Mouse (Mus musculus) embryonic facial prominence, embryonic 13.5 days (tissue): Measurements from ENCODE around the gene Emg1. TPM values are rescaled to one million over a fixed set of nuclear protein-coding genes. Genes with fewer than 3 reads are reported as not detected.
A peak's percentile ranks its signal among the peaks of the same experiment; 100 is the strongest.

ENCODE experiments used
- ATAC-seq: fragments of 200-750 bp; cut with Nextera tagmentation; 2 replicates; pipeline ENCODE4 v1.8.0; 2017; ENCODE audit warnings: low read depth; ENCODE audit not compliant: insufficient number of reproducible peaks, insufficient read depth, low FRiP score, low TSS enrichment
- H3K27ac ChIP-seq: fragments of 300-500 bp; sonication (generic); 2 replicates; pipeline ENCODE4 v1.5.1; 2015; ENCODE audit warnings: moderate library complexity, mild to moderate bottlenecking, inconsistent platforms
- H3K27me3 ChIP-seq: fragments of 300-500 bp; sonication (generic); 2 replicates; pipeline ENCODE4 v1.6.1; 2015; ENCODE audit warnings: mild to moderate bottlenecking, inconsistent platforms
- H3K36me3 ChIP-seq: fragments of 300-500 bp; sonication (generic); 2 replicates; pipeline ENCODE4 v1.6.1; 2015; ENCODE audit warnings: mild to moderate bottlenecking, inconsistent platforms
- H3K4me1 ChIP-seq: fragments of 300-500 bp; sonication (generic); 2 replicates; pipeline ENCODE4 v1.6.1; 2015; ENCODE audit warnings: inconsistent platforms
- H3K4me2 ChIP-seq: fragments of 300-500 bp; sonication (generic); 2 replicates; pipeline ENCODE4 v1.6.1; 2015; ENCODE audit warnings: moderate library complexity, mild to moderate bottlenecking, inconsistent platforms
- H3K4me3 ChIP-seq: fragments of 300-500 bp; sonication (generic); 2 replicates; pipeline ENCODE4 v1.5.1; 2015; ENCODE audit warnings: mild to moderate bottlenecking, inconsistent platforms
- H3K9ac ChIP-seq: fragments of 300-500 bp; sonication (generic); 2 replicates; pipeline ENCODE4 v1.6.1; 2015; ENCODE audit warnings: mild to moderate bottlenecking, inconsistent platforms
- H3K9me3 ChIP-seq: fragments of 300-500 bp; sonication (generic); 2 replicates; pipeline ENCODE4 v1.6.1; 2016; ENCODE audit warnings: inconsistent platforms
- WGBS: fragments of 180-500 bp; shearing (Covaris S2); methylation state at CpG from one replicate; pipeline ENCODE4 v1.1.7; 2015; ENCODE audit warnings: mixed read lengths; 5-methylcytosine and 5-hydroxymethylcytosine counted together
- polyA plus RNA-seq: library from polyadenylated mRNA; unstranded; fragments of >200 nt; fragmentation: Nextera tagmentation; extraction: Ambion mirVana; gene quantifications from 2 replicates; pipeline ENCODE4 v1.2.1, GENCODE M21; 2015

Emg1 gene
- polyA plus RNA-seq, 1 experiment from 2014 or later = 214 TPM

DNA sequence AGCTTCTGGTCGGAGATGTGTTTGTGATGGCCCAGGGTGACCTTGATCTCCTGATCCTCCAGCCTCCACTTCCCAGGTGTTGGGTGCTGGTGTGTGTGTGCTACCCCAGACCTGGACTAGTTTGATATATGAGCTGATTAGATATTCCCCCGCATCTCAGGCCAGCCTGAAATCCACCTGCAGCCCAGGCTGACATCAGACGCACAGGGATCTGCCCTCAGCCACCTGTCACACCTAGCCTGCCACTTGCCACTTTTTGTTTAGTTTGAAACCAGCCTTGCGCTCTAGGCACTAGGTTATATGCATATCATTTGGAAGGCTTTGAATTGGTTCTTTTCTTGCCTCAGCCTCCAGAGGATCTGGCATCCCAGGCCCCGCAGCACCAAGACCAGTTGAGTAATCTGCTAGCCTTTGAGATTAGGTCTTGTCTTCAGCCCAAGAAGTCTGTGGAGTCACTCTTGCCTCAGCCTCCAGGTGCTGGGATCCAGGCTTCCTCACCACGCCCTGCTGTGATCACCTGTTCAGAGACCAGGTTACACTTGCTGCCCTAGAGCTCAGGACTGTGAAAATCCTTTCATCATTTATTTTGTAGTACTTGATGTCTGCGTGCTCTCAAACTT lies 41.6 kb downstream of the Emg1 start:
- no peak overlapping the region for H3K4me3 ChIP-seq
- H3K4me2 ChIP-seq = no peak overlapping the region
- H3K27me3 ChIP-seq = no peaks in the 10 kb centered on the region
- no peaks in the 10 kb centered on the region for H3K9me3 ChIP-seq
- WGBS = 89% methylated on average over 7 of the region's 7 CpGs
- peaks cover 10% of the 10 kb centered on the region for H3K36me3 ChIP-seq
- no peak for ATAC-seq
- no peak overlapping the region for H3K27ac ChIP-seq
- no peak overlapping the region for H3K9ac ChIP-seq
- peaks cover 8% of the 10 kb centered on the region for H3K4me1 ChIP-seq

DNA sequence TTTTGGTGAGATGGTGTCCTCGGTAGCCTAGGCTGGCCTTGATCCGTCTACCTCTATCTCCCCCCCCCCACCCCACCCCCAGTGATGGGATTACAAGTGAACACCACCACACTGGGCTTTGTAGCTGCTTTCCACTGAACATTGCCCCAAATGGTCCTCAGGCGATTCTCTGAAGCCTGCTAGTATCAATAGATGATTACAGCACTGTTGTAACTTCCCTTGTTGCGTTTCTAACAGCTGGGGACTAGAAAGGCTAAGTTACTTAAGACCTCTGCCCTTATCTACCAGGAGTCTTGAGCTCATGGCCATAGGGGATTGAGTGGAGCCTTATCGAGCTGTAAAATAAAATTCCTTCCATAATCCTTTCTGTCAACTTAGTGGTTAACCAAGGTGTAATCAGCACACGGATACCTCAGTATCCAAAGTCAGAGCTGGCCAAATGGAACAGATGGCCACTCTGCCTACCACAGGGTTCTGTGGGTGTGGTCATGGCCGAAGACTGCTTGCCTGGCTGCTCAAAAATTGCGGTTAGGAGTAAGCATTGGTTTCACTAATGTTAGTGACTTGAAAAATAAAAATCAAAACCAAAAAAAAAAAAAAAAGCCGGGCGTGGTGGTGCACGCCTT lies 42.6 kb downstream of the Emg1 start:
- Histone ChIP-seq H3K9me3 (no peaks in the 10 kb centered on the region), H3K36me3 (peaks cover 6% of the 10 kb centered on the region), H3K27ac (no peak overlapping the region), H3K4me1 (peaks cover 8% of the 10 kb centered on the region), H3K4me3 (no peak overlapping the region), H3K4me2 (no peak overlapping the region), H3K9ac (no peak overlapping the region), H3K27me3 (no peaks in the 10 kb centered on the region)
- 92% methylated on average over 11 of the region's 11 CpGs for WGBS
- 0 out of 2 replicates have a peak, but pooled peaks have one; percentile 26 for ATAC-seq

DNA sequence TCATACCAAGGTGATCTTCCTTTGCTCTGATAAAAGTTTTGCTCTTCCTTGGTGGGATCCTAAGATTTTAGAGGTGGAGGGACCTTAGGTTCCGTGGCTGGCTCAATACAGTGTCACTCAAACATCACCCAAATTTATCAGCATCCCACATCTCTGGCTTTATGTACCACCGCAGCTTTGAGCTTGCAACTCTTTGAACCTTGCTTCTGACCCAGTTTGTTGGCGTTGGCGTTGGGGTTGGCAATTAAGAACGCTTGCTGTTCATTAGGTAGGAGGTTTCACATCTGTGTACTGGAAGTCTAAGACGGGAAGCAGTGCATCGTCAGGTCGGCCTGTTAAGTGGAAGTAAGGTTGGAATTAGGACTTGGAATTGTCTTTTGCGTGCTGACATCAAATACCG lies 47.0 kb downstream of the Emg1 start:
- Histone ChIP-seq H3K27me3 (no peaks in the 10 kb centered on the region), H3K36me3 (no peaks in the 10 kb centered on the region), H3K4me3 (no peak overlapping the region), H3K9ac (no peak overlapping the region), H3K4me2 (no peak overlapping the region), H3K27ac (no peak overlapping the region), H3K9me3 (no peaks in the 10 kb centered on the region), H3K4me1 (peaks cover 10% of the 10 kb centered on the region)
- WGBS = 93% methylated on average over 10 of the region's 10 CpGs
- ATAC-seq = no peak

DNA sequence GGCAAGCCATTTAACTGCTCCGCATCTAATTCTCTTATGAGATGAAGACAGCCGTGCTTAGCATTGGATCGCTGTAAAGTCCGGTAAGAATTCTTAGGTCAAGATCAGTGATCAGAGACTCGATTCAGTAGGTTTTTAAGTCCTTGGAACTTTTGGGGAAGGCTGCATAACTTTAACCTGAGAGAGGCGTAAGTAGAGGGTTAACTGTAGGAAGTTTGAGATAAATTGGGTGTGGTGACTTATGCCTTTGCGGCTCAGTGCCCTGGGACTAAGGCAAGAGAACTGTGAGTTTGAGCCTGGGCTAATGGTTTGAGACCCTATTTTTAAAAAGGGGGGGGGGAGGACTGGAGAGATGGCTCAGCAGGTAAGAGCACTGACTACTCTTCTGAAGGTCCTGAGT lies 47.7 kb downstream of the Emg1 start:
- H3K4me2 ChIP-seq = peak overlapping the region; percentile 66
- no peaks in the 10 kb centered on the region for H3K36me3 ChIP-seq
- ATAC-seq = no peak
- H3K27ac ChIP-seq = no peak overlapping the region
- peak overlapping the region; percentile 71 for H3K4me3 ChIP-seq
- peaks cover 10% of the 10 kb centered on the region for H3K4me1 ChIP-seq
- no peak overlapping the region for H3K9ac ChIP-seq
- no peaks in the 10 kb centered on the region for H3K9me3 ChIP-seq
- WGBS = 77% methylated on average over 7 of the region's 7 CpGs
- no peaks in the 10 kb centered on the region for H3K27me3 ChIP-seq

DNA sequence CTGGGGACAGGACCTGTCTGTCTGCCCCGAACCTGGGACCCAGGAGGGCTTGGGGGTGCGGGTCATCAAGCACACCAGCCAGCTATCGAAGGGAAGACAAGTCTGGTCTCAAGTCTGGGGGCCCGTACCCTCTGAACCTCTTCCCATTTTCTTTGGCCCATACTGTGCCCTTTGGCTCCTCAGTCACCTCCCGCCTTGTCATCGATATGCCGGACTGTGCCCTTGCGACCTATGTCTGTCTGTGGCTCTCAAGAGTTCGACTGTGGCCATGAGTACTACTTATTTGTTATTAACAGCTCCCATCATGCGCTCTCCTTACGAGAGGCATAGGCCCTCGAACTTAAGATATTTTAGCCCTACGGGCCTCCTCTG lies 48.6 kb downstream of the Emg1 start:
- H3K4me2 ChIP-seq = peak overlapping the region; percentile 66
- peak overlapping the region; percentile 71 for H3K4me3 ChIP-seq
- peaks cover 10% of the 10 kb centered on the region for H3K4me1 ChIP-seq
- no peak for ATAC-seq
- H3K27me3 ChIP-seq = no peaks in the 10 kb centered on the region
- peak overlapping the region; percentile 80 for H3K27ac ChIP-seq
- no peaks in the 10 kb centered on the region for H3K9me3 ChIP-seq
- WGBS = 17% methylated on average over 13 of the region's 13 CpGs
- no peaks in the 10 kb centered on the region for H3K36me3 ChIP-seq
- H3K9ac ChIP-seq = peak overlapping the region; percentile 72

DNA sequence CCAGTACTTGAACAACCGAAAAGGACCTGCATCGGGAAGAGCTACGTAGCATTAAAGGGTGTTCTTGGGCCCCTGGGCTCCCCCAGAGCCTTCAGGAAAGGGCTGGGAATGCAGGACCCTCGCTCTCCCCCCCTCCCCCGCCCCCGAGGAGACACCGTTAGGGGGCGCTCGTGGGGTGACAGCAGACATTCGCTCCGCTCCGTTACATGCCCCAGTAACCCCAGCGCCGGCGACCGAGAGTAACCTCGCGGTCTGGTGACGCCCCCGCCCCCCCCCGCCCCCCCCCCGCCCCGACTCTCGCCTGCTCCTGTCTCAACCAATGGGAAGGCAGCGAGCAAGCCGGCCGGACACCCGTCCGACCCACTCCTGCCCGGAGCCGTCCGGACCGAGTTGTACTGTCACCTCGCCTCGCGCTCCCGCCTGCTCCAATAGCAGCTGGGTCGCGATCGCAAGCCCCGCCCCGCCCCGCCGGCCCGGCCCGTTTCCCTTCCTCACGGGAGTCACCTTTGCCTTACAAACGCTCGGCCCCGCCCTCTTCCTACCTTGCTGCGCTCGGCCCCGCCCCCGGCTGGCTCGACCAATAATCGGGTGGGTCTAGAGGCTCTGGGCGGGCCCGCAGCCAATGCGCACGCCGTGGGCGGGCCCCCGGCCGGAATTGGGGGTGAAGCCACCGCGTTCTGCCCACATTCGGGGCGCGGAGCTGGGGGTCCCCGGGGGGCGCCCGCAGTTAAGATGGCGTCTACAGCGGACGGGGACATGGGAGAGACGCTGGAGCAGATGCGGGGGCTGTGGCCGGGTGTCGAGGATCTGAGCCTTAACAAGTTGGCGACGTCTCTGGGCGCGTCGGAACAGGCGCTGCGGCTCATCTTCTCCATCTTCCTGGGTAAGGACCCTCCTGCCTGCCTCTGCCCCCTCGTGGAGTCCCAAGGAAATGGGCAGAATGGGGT lies 49.2 kb downstream of the Emg1 start, which contains the start of gene Lpcat3:
Gene Lpcat3 (plus strand): TSS at position 551 of the 947 bp plus-strand sequence.
- under 1% methylated on average over 85 of the region's 87 CpGs for WGBS
- peak within 1 kb of the TSS; percentile 66 for H3K4me2 ChIP-seq
- peak within 1 kb of the TSS; percentile 80 for H3K27ac ChIP-seq
- H3K4me1 ChIP-seq = peaks cover 10% of the 10 kb centered on the region
- H3K4me3 ChIP-seq = peak within 1 kb of the TSS; percentile 71
- ATAC-seq = peak; percentile 97
- no peaks in the 10 kb centered on the region for H3K9me3 ChIP-seq
- H3K9ac ChIP-seq = peak within 1 kb of the TSS; percentile 72
- H3K36me3 ChIP-seq = no peaks in the 10 kb centered on the region
- H3K27me3 ChIP-seq = no peaks in the 10 kb centered on the region

DNA sequence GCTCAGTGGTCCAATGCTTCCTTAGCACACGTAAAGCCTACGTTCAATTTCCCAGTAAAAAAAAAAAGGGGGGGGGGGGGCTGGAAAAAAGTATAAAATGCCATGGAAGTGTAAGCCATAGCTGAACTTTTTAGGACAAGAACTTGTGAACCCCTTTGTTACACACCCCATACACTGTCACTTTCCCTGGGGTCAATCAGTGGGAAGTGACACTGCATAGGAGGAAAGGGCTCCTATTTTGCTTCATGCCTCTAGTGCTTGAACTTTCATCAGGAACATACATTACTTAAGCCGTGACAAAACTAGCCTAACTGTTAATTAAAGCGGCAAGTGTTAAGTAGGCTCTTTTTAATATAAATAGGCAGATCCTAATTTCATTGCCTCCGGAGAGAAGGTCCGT lies 50.0 kb downstream of the Emg1 start:
- 28% methylated on average over 6 of the region's 6 CpGs for WGBS

DNA sequence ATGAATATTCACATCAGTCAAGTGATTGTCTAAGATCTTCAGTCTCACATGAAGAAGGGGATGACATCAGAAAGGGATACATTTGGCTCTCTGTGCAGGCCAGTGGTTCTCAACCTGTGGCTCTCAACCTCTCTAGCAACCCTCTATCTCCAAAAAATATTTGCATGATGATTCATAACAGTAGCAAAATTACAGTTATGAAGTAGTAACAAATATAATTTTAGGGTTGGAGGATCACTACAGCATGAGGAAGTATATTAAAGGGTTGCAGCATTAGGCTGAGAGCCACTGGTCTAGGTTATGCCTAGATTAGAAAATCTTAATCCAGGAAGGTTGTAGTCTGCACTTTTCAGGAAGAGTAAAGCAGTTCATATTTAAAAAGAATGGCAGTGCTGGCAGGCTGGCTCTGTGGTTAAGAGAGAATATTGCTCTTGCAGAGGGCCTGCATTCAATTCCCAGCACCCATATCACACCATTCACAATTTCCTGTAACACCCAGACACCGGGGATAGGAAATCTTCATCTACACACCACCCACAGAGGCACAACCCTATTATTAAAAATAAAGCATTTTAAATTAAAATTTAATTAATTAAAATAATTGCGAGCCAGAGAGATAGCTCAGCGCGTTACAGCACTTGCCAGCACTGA lies 50.7 kb downstream of the Emg1 start:
- ATAC-seq = no peak
- 95% methylated on average over 4 of the region's 4 CpGs for WGBS

More for the DNA sequence above, 50.0 kb downstream of the Emg1 start:
- no peak for ATAC-seq
- H3K36me3 ChIP-seq = no peaks in the 10 kb centered on the region
- H3K27me3 ChIP-seq = no peaks in the 10 kb centered on the region
- H3K9ac ChIP-seq = peak overlapping the region; percentile 70
- peak overlapping the region; percentile 71 for H3K4me3 ChIP-seq
- H3K27ac ChIP-seq = peak overlapping the region; percentile 80; the same call in 1 of the 2 replicates
- H3K9me3 ChIP-seq = no peaks in the 10 kb centered on the region
- peak overlapping the region; percentile 66 for H3K4me2 ChIP-seq
- peaks cover 10% of the 10 kb centered on the region for H3K4me1 ChIP-seq

DNA sequence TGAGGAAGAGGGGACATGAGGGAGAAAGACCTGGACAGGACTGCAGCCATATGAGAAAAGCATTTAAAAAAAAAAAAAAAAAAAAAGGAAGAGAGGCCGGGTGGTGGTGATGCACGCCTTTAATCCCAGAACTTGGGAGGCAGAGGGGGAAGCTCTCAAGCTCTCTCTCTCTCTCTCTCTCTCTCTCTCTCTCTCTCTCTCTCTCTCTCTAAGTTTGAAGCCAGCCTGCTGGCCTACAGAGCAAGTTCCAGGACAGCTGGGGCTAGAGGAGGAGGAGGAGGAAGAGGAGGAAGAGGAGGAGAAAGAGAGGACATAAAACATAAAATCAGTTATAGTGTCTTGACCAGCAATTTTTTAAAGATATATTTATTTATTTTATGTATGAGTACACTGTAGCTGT lies 53.9 kb downstream of the Emg1 start:
- H3K27me3 ChIP-seq = no peaks in the 10 kb centered on the region
- H3K4me3 ChIP-seq = no peak overlapping the region
- no peaks in the 10 kb centered on the region for H3K36me3 ChIP-seq
- no peak overlapping the region for H3K4me2 ChIP-seq
- no peak overlapping the region for H3K27ac ChIP-seq
- no peak for ATAC-seq
- H3K9ac ChIP-seq = no peak overlapping the region
- WGBS = 94% methylated on average over 2 of the region's 2 CpGs
- H3K4me1 ChIP-seq = no peaks in the 10 kb centered on the region
- peaks cover 5% of the 10 kb centered on the region for H3K9me3 ChIP-seq

More for the DNA sequence above, 50.7 kb downstream of the Emg1 start:
- Histone ChIP-seq H3K27ac (no peak overlapping the region), H3K36me3 (no peaks in the 10 kb centered on the region), H3K9me3 (no peaks in the 10 kb centered on the region), H3K4me2 (no peak overlapping the region), H3K9ac (no peak overlapping the region), H3K27me3 (no peaks in the 10 kb centered on the region), H3K4me1 (peaks cover 10% of the 10 kb centered on the region), H3K4me3 (no peak overlapping the region)

DNA sequence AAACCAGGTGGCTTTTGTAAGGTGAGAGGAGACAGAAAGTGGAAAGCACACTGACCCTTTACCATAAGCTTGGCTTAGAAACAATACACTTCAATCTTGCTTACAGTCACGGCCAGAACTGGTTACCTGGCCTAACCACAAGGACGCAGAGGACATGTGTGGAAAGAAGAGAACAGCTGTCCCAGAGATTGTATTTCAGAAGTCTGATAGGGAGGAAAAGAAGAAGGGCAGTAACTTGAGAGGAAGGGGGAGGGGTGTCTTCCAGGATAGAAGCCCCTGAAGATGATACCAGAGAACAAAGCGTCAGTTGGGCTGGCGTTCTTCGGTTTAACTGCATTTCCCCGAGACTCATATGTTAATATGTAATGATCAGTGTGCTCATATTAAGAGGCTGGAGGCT lies 56.1 kb downstream of the Emg1 start:
- no peaks in the 10 kb centered on the region for H3K27me3 ChIP-seq
- no peak for ATAC-seq

More for the DNA sequence above, 56.1 kb downstream of the Emg1 start:
- Histone ChIP-seq H3K4me2 (no peak overlapping the region), H3K4me3 (no peak overlapping the region), H3K27ac (no peak overlapping the region), H3K9ac (no peak overlapping the region), H3K36me3 (no peaks in the 10 kb centered on the region), H3K4me1 (no peaks in the 10 kb centered on the region), H3K9me3 (peaks cover 7% of the 10 kb centered on the region)
- WGBS = 41% methylated on average over 6 of the region's 6 CpGs
